In genomic region chr5:114052246-114052761, GRCm38 (mm10) we compare ENCODE assay signal across 8 mouse cellular contexts. TPM values are rescaled to one million over a fixed set of nuclear protein-coding genes. Genes with fewer than 3 reads are reported as not detected.
DNase-seq lines count a peak whose midpoint lies in the region; TF ChIP-seq lines count a peak whose summit lies in the region.

No protein-coding gene starts in this region.

- no peak for TF ChIP-seq POLR2A in cortical plate, adult 2 months (IDR thresholded peaks at IDR 0.05; ENCODE audit: extremely low read depth, insufficient read depth, low read length)

- H3K4me1 ChIP-seq in cortical plate, adult 2 months (ENCODE audit: control insufficient read depth, insufficient read depth, low read length): no peaks in the 10 kb centered on the region

- no peak overlapping the region for H3K27ac ChIP-seq in cortical plate, adult 2 months (ENCODE audit: insufficient read depth, low read length)

- DNase-seq in CD4-positive helper T cell, adult 2 months (ENCODE audit: low read depth, low spot score): peak; percentile 33
- DNase-seq in adrenal gland, adult 18-20 months (ENCODE audit: low spot score in 2 of 2): peak; percentile 72 to 80
- DNase-seq in heart, adult 8-10 months (ENCODE audit: low spot score): peak; percentile 88
- DNase-seq in kidney, adult 9 months: peak; percentile 81
- DNase-seq in lung, adult 18-20 months: peak; percentile 62 to 76
- DNase-seq in ovary, adult 18-20 months (ENCODE audit: low spot score): peak; percentile 10
- DNase-seq in thymus, postnatal 36 days: peak; percentile 26 to 27

- H3K4me3 ChIP-seq in cortical plate, adult 2 months (ENCODE audit: insufficient read depth, low read length): no peak overlapping the region

- TF ChIP-seq CTCF in cortical plate, adult 2 months (IDR thresholded peaks at IDR 0.05; ENCODE audit: extremely low read depth, insufficient read depth, low read length): peak; percentile 68

RNA-seq across cellular contexts. Expression of gene Usp30, which starts 13.0 kb away (rescaled TPM):
- total RNA-seq in adrenal gland, adult 18-20 months (2021): 10 to 100 TPM; 29.5 to 31.2 TPM
- 36.6 and 38.1 TPM in 2 replicates for polyA plus RNA-seq in cortical plate, adult 2 months (2012; rRNA removed)
- 10 to 100 TPM in 3 of 4 experiments, 1 to 10 TPM in 1; 9.6 to 13.2 (median 12.0) TPM for total RNA-seq in heart, adult 8-10 months (2022)

RNA-seq across cellular contexts. Expression of gene Svop, which starts 39.1 kb away (rescaled TPM):
- 1 to 10 TPM; 2.9 TPM for total RNA-seq in adrenal gland, adult 18-20 months (2021)
- 122 and 128 TPM in 2 replicates for polyA plus RNA-seq in cortical plate, adult 2 months (2012; rRNA removed)
- not detected for total RNA-seq in heart, adult 8-10 months (2022)

RNA-seq across cellular contexts. Expression of gene Dao, which starts 48.8 kb away (rescaled TPM):
- under 1 TPM in 1 of 2 experiments, not detected in 1; 0.20 TPM for total RNA-seq in adrenal gland, adult 18-20 months (2021)
- 0.06 TPM in 1 of 2 replicates, not detected in the other for polyA plus RNA-seq in cortical plate, adult 2 months (2012; rRNA removed)
- total RNA-seq in heart, adult 8-10 months (2022): not detected

RNA-seq across cellular contexts. Expression of gene Ssh1, which starts 58.6 kb away (rescaled TPM):
- 10 to 100 TPM; 15.0 to 15.5 TPM for total RNA-seq in adrenal gland, adult 18-20 months (2021)
- 9.8 and 10.3 TPM in 2 replicates for polyA plus RNA-seq in cortical plate, adult 2 months (2012; rRNA removed)
- total RNA-seq in heart, adult 8-10 months (2022): 10 to 100 TPM; 12.3 to 16.8 (median 13.4) TPM

Comparison
In these comparisons a context has a peak if more than half of its experiments do, and no peak if none do; other contexts are left out.
1. DNase-seq: peak in every context shown above with its lines; median percentile 88 in heart, adult 8-10 months; 81 in kidney, adult 9 months; 76 in adrenal gland, adult 18-20 months; 69 in lung, adult 18-20 months; 33 in CD4-positive helper T cell, adult 2 months; 26 in thymus, postnatal 36 days; 10 in ovary, adult 18-20 months.